Mouse (Mus musculus) gastrocnemius, postnatal 10 days (tissue): ENCODE data around the gene Ltk. TPM values are rescaled to one million over a fixed set of nuclear protein-coding genes. Genes with fewer than 3 reads are reported as not detected.
"Not testable (repeated sequence)": the region's sequence is repeated elsewhere in the genome, so short reads cannot be mapped to it uniquely, and the experiment has no call there.

Experiments
- DNase-seq: peaks from one replicate; pipeline ENCODE4 v3.0.0; 2021; ENCODE audit warnings: mixed read lengths
- total RNA-seq, 2 experiments: library from RNA; stranded (reverse); gene quantifications; 2 replicates each; pipeline ENCODE4 v1.2.3; 2021

The Ltk gene
- total RNA-seq, 2 experiments from 2014 or later, result not detected

GRCm38 (mm10) chr2:119758844-119759835 is 1.1 kb downstream of the Ltk start:
- DNase-seq, result no peak

GRCm38 (mm10) chr2:119758101-119758843 is 2.0 kb downstream of the Ltk start:
- no peak for DNase-seq

GRCm38 (mm10) chr2:119757601-119758100 is 2.6 kb downstream of the Ltk start:
- no peak for DNase-seq

GRCm38 (mm10) chr2:119749260-119749659 is 11.0 kb downstream of the Ltk start:
- no peak for DNase-seq

GRCm38 (mm10) chr2:119747554-119747953 is 12.7 kb downstream of the Ltk start:
- no peak for DNase-seq

- no peak for DNase-seq
Measured at GRCm38 (mm10) chr2:119745281-119745680, 14.9 kb downstream of the Ltk start.

- no peak for DNase-seq
Measured at GRCm38 (mm10) chr2:119744163-119745111, 15.8 kb downstream of the Ltk start.

- DNase-seq, result no peak
Measured at GRCm38 (mm10) chr2:119743808-119744162, 16.4 kb downstream of the Ltk start.

- no peak for DNase-seq
Measured at GRCm38 (mm10) chr2:119743176-119743807, 16.9 kb downstream of the Ltk start.

- peak; percentile 27 for DNase-seq
Measured at GRCm38 (mm10) chr2:119742461-119743175, 17.6 kb downstream of the Ltk start.

- DNase-seq, result peak; percentile 50
Measured at GRCm38 (mm10) chr2:119741581-119742411, 18.4 kb downstream of the Ltk start, which contains the start of gene Itpka. TSS of gene Itpka (plus strand) at chr2:119742337.

- no peak for DNase-seq
Measured at GRCm38 (mm10) chr2:119740567-119740966, 19.7 kb downstream of the Ltk start.

- no peak for DNase-seq
Measured at GRCm38 (mm10) chr2:119737124-119737523, 23.1 kb downstream of the Ltk start.

GRCm38 (mm10) chr2:119730735-119731134 is 29.5 kb downstream of the Ltk start:
- no peak for DNase-seq

GRCm38 (mm10) chr2:119727762-119728416 is 32.3 kb downstream of the Ltk start:
- DNase-seq, result no peak

- DNase-seq, result no peak
Measured at GRCm38 (mm10) chr2:119721070-119721469, 39.2 kb downstream of the Ltk start.

GRCm38 (mm10) chr2:119715868-119716267 is 44.4 kb downstream of the Ltk start:
- not testable (repeated sequence) for DNase-seq

GRCm38 (mm10) chr2:119710011-119710410 is 50.2 kb downstream of the Ltk start:
- DNase-seq, result no peak

- no peak for DNase-seq
Measured at GRCm38 (mm10) chr2:119707676-119708075, 52.6 kb downstream of the Ltk start.
